Mouse (Mus musculus) left cerebral cortex, postnatal 10 days (tissue): ENCODE data around the gene Fn1. TPM values are rescaled to one million over a fixed set of nuclear protein-coding genes. Genes with fewer than 3 reads are reported as not detected.

Experiments
- DNase-seq, 2 experiments: peaks; one replicate each; pipeline ENCODE4 v3.0.0; 2021 to 2022; ENCODE audit warnings: low spot score in 2 of 2, mixed read lengths in 1 of 2; ENCODE audit errors: extremely low spot score in 1 of 2
- intact Hi-C: fragments of 180-260 bp; cut with DNase I; formaldehyde crosslinking; loops from one replicate; pipeline ENCODE4 v1.15.1; 2025
- total RNA-seq, 2 experiments: library from RNA; stranded (reverse); gene quantifications; 2 replicates each; pipeline ENCODE4 v1.2.3; 2021

The Fn1 gene
- total RNA-seq, result 100 to 1,000 TPM; 109 to 121 TPM

DNA sequence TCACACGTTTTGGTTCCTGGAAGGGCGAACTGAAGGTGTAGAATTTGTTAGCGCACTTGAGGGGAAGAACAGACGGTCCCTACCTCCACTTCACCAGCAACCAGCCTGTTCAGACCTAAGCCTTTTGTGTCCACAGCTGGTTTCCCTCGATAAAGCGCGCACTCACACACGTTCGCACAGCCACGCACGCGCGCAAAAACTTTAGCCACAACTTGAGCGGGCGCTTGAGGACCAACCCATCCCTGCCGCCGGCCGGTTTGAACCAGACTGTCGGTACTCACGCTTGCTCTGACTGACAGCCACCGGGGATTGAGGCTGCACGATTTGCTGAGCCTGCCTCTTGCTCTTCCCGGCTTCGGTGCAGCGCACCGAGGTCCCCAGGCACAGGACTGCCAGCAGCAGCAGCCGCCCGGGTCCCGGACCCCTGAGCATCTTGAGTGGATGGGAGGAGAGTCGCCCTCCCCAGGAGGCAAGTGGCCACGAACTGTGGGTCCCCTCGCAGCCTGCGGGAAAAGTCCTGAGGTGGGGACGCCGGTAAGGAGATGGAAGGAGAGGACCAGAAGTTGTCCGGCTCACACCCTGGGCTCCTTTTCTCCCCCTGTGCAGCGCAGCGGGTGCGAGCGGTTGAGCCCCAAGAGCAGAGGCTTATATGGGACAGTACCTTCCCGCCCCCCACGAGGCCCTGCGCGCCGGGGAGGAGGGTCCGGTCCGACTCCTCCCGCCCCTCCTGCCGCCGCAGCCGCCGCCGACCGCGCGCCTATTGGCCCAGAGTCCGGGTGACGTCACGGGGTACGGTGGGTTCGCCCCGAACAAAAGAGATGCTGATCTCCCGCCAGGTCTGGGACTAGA is at the start of gene Fn1:
Gene Fn1 (minus strand): TSS at position 650 of the 849 bp plus-strand sequence.
- intact Hi-C loops, result no loop called here
- DNase-seq, result peak; percentile 37 to 95

- no peak for DNase-seq
- intact Hi-C loops, result no loop called here
Observed at GRCm38 (mm10) chr1:71696093-71696492, 43.1 kb upstream of the Fn1 start.

DNA sequence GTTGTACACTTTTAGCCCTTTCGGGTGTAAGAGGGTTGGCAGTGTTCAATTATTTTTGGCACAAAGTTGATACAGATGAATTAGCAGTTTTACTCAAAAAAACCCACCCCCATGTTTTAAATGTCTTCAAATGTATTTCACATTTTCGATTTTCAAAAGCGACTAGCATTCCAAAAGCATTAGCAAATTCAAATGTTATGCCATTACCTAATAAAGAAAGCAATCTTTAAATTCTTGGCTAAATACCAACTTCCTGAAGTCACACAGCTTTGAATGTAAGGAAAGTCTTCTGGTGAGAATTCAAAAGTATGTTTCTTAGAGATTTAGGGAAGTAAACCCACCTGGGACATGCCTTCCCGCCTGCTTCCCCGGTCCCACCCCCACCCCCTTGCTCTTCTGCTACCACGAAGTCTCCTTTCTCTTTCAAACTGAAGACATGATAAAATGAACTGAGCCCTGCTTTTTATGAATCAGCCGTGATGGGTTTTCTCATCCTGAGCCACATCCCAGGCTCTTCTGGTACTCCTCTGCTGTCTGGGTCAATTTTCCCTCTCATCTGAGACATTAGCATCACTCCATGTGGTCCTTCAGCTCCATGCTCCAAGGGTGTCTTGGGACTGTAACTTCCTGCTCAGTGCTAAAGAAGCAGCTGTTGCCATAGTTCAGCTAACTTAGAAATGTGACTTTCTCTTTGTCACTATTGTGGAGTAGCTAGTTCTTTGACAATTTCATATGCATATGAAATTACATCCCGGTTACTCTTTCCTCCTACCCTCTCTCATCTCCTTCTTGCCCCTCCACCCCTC is 38.7 kb upstream of the Fn1 start:
- no peak for DNase-seq

DNA sequence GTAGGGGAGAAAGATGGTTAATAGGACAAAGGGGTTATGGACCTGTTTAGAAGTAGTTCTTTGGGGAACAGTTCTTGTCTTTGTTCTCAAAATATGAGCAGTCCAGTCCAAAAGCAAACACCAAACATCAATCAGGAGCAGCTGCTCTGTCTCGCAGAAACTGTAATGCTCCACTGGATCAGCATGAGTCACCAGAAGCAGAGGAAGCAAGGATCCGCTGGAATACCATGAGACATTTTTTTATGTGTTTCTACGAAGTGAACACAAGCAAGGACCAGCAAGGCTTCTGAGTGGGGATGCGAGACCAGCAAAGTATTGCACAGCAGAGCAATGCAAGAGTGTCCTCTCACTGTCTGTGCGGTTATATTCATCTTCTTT is 35.9 kb upstream of the Fn1 start:
- DNase-seq, result no peak
- intact Hi-C loops, result no loop called here

More for the DNA sequence above, 38.7 kb upstream of the Fn1 start:
- intact Hi-C loops, result no loop called here

GRCm38 (mm10) chr1:71688272-71688925 is 35.4 kb upstream of the Fn1 start:
- intact Hi-C loops, result no loop called here
- DNase-seq, result no peak

DNA sequence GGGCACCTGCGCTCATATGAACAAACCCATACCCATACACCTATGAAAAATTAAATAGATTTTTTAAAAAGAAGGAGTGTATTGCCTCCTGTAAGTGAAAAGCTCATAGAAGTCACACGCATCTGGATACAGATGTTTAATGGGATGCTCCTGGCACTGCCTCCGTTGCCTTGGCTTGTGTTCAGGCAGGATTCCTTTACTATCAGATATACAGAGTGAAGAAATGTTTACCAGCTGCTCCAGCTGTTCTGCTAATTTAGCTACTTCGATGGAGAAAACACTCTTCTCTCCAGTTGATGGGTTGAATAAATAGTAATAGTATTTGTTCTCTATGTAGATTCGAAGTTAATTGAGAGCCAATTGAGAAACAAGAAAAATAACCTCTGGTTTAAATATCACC is 33.8 kb upstream of the Fn1 start:
- DNase-seq, result no peak
- intact Hi-C loops, result no loop called here

- intact Hi-C loops, result no loop called here
- no peak for DNase-seq
Observed at GRCm38 (mm10) chr1:71683736-71684135, 30.7 kb upstream of the Fn1 start.

DNA sequence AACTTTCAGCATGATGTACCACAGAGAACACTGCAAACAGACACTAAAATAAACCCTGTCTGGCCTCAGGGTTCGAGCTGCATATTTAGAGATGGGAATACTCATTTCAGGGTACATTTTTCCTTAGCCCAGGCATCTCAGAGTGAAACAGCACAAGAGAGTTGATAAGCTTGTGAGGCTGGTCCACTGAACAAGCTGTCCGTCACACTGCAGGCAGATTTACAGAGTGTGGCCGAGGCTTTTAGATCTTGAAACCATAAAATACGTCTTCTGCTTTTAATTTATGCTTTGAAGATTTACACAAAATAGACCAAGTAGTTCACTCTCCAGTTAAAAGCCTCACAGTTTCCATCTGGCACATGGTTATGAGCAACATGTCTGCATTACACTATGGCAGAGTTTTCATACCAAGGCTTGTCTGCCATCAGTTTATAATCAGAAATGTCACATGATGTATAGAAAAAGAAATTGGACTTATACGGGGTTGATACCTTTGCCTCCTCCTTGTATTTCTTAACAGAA is 29.3 kb upstream of the Fn1 start:
- no peak for DNase-seq
- intact Hi-C loops, result no loop called here

DNA sequence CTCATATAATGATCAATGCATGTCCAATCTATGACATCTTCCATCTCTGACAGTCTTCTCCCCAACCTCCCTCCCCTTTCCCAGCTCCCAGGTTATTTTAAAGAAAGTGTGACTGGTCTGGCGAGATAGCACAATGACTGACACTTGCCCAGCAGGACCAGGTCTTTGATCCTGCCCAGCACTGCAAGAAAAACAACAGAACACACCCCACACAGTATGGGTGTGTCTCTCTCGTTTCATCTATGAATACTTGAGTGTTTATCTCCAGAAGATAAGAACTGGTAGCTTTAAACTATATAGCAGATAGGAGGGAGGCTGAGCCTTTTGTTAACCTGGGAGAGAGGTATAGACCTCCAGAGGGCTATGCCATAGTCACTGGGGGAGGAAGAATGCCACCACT is 28.3 kb upstream of the Fn1 start:
- intact Hi-C loops, result no loop called here

DNA sequence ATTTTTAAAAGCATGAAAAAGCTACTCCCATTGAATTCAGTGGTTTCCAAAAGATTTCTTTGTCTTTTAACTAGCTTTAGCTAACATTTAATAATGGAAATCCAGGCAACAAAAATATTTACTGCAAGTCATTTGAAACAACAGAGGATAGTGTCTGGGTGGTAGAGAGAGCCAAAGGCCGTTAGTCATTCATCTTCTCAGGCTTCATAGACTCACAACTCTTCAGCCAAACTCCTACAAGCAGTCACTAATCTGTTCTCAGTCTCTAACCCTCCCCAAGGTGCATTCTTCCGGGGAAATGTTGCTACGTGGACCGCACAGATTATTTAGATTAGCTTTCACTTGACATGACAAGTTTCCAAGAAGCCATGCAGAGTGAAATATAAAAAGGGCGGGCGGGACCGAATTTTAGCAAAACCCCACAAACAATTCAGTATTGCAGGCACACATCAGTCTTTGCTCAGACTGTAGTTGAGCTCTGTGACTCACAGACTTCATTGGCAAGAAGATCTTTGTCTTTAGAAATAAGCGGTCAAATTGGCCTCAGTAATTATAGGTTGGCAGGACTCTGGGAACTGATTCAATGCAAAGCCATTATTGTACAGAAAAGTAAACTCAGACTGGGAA is 27.2 kb upstream of the Fn1 start:
- no peak for DNase-seq
- intact Hi-C loops, result no loop called here

More for the DNA sequence above, 28.3 kb upstream of the Fn1 start:
- DNase-seq, result no peak

DNA sequence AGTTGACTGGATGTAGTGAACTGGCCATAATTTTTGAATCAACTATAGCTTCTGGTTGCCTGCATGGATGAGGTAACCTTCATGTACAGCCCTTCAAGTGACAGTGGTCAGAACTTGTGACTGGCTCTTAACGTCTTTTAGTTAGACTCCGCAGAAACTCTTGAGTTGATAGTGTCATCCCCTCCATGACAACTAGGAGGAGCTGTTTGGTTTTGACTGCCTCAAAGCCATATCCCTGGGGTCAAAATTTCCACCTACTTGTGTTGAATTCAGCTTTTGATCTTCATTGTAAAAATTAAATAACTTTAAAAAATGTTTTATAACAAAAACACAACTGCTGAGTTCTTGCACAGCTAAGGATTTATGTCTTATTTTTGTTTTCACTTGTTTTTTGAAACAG is 22.4 kb upstream of the Fn1 start:
- intact Hi-C loops, result no loop called here
- no peak for DNase-seq

- no peak for DNase-seq
- intact Hi-C loops, result no loop called here
Observed at GRCm38 (mm10) chr1:71674274-71674673, 21.3 kb upstream of the Fn1 start.

- DNase-seq, result no peak
- intact Hi-C loops, result no loop called here
Observed at GRCm38 (mm10) chr1:71673398-71673910, 20.5 kb upstream of the Fn1 start.

DNA sequence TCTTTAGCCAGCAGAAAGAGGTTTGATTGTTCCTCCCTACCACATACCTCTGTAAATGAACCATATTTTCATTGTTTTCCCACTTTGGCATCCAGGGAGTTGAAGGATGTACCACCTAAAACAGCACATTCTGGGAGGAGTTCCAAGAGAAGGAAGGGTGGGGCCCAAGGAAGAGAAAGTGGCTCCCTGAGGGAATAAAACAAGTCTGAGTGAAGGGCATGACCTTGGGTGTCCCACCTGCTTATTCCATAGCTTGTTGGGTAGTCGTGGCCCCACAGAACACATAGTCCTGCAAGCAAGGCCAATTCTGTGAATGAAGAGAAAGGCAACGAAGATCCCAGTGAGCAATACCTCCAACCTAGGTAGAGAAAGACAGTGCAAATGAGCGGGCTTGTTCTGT is 19.3 kb upstream of the Fn1 start:
- no peak for DNase-seq
- intact Hi-C loops, result no loop called here

DNA sequence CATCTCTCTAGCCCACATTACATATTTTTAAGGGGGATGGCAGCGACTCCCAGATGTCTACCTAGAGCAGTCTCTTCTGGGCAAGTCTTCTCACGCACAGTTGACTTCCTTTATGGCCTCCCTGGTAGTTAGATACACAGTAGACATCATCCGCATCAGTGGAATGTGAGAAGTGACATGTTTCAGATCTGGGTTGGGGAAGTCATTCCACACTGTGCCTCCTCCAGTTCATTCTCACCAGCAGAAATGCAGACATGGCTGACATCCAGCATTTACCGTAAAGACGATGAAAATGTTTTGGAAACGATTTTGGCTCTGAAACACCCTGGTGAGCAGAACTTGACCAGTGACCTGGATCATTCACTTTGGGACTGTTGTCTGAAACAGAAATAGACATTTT is 10.2 kb upstream of the Fn1 start:
- intact Hi-C loops, result no loop called here
- no peak for DNase-seq

- intact Hi-C loops, result no loop called here
Observed at GRCm38 (mm10) chr1:71658632-71659031, 5.6 kb upstream of the Fn1 start.

DNA sequence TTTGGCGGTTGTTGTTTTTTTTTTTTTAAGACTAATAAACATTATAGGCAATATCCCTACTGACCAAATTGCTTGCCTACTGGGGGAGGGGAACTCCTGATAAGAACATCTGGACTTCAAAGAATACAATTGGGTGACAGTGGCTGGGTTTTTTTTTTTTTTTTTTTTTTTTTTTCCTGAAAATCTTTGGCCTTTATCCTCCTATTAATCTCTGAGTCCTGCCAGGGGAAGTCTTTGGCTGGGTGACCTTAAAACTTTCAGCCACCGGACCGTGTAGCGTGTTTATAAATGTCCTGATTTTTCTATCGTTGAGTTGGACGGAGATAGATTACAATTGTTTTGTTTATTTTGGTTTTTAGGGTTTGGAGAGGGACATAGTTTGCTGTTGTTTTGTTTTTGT is 3.3 kb upstream of the Fn1 start:
- DNase-seq, result no peak
- intact Hi-C loops, result no loop called here

More at GRCm38 (mm10) chr1:71658632-71659031, 5.6 kb upstream of the Fn1 start:
- DNase-seq, result no peak

- intact Hi-C loops, result no loop called here
- no peak for DNase-seq
Observed at GRCm38 (mm10) chr1:71654221-71654620, 1.2 kb upstream of the Fn1 start.
